Mouse (Mus musculus) E14TG2a.4 (cell line): ENCODE measurements around the gene Inf2.

Source experiments
- H3K27me3 ChIP-seq: 2 replicates; pipeline ENCODE4 v1.6.1; 2014; ENCODE audit warnings: low read length, control low read depth; ENCODE audit not compliant: insufficient read depth
- H3K36me3 ChIP-seq: 2 replicates; pipeline ENCODE4 v1.6.1; 2014; ENCODE audit warnings: low read length, control low read depth; ENCODE audit not compliant: insufficient read depth
- H3K4me1 ChIP-seq: replicated peaks from 2 replicates; pipeline ENCODE4 v1.6.1; 2014; ENCODE audit warnings: low read depth, low read length, control low read depth
- H3K4me3 ChIP-seq: replicated peaks from 2 replicates; pipeline ENCODE4 v1.5.1; 2014; ENCODE audit warnings: mild to moderate bottlenecking, low read length
- H3K9me3 ChIP-seq: 2 replicates; pipeline ENCODE4 v1.6.1; 2014; ENCODE audit warnings: low read length, control low read depth
- CTCF ChIP-seq: conservative IDR thresholded peaks from 2 replicates; pipeline ENCODE4 v1.5.1; 2014; ENCODE audit warnings: low read length
- NANOG ChIP-seq: IDR thresholded peaks from 2 replicates; pipeline ENCODE4 v1.6.1; 2014; ENCODE audit warnings: borderline replicate concordance, low read length, mixed read lengths
- POU5F1 ChIP-seq: IDR thresholded peaks from 2 replicates; pipeline ENCODE4 v1.6.1; 2014; ENCODE audit warnings: low read length, borderline replicate concordance

Inf2 gene

GRCm38 (mm10) chr12:112660576-112661326, 72.2 kb downstream of the Inf2 start:
- Histone ChIP-seq H3K4me1 (peaks cover 60% of the 10 kb centered on the region), H3K4me3 (no peak overlapping the region), H3K27me3 (no peaks in the 10 kb centered on the region), H3K36me3 (peaks cover 79% of the 10 kb centered on the region), H3K9me3 (no peaks in the 10 kb centered on the region)
- no peak for TF ChIP-seq POU5F1
- TF ChIP-seq NANOG, result no peak
- no peak for TF ChIP-seq CTCF

DNA sequence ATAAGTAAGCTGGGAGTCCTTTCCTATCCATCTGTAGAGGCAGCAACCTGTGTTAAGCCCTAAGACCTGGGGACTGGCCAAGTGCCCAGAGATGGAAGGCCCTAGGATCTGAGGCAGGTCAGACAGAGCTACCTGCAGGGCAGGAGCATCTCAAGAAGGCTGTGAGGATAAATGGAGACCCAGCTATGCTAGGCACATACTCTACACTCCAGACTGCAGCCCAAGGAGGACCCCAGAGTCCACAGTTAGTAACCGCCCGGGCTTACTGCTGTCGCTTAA, 72.7 kb downstream of the Inf2 start:
- TF ChIP-seq NANOG (no peak), POU5F1 (no peak), CTCF (no peak)
- Histone ChIP-seq H3K36me3 (peaks cover 79% of the 10 kb centered on the region), H3K9me3 (no peaks in the 10 kb centered on the region), H3K4me3 (no peak overlapping the region), H3K27me3 (no peaks in the 10 kb centered on the region), H3K4me1 (peaks cover 59% of the 10 kb centered on the region)

DNA sequence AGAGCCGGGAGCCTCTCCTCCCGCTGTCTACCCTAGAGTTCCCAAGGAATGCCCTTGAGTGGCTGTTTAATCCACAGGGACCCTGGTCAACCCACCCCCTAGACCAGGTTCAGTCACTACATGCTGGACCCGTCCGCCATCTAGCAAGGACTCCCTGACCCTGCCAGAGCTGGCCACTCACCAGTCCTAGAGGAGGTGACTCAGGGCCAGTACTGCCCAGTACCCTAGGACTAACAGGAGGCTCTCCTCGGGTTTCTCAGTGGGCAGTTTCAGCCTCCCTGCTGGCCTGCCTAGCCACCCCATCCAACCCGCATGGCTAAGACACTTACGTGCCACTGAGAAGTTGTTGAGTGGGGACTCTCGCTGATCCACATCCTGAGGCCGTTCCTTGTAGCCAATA, 73.3 kb downstream of the Inf2 start:
- H3K36me3 ChIP-seq, result peaks cover 77% of the 10 kb centered on the region
- H3K4me3 ChIP-seq, result peak overlapping the region; percentile 48
- no peaks in the 10 kb centered on the region for H3K27me3 ChIP-seq
- H3K4me1 ChIP-seq, result peaks cover 56% of the 10 kb centered on the region
- no peaks in the 10 kb centered on the region for H3K9me3 ChIP-seq
- TF ChIP-seq NANOG (no peak), CTCF (no peak), POU5F1 (no peak)

GRCm38 (mm10) chr12:112663303-112663702, 74.7 kb downstream of the Inf2 start:
- peaks cover 74% of the 10 kb centered on the region for H3K36me3 ChIP-seq

DNA sequence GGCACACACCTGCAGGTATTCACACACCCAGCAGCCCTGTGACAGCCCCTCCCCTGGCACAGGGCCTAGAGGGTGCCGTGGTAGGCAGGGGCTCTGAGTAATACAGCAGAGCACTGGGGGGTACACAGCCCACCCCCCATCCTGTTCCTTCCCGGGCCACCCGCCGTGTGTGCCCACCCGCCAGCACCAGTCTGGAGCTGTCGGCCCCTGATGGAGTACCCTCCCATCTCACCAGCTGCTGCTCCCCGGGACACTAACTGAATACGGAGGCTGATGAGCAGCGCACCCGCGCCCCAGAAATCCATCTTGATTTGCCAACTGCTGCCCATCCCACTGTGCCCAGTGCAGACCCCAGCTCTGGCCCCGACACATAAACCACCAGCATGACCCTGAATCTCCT, 75.1 kb downstream of the Inf2 start:
- no peak overlapping the region for H3K4me3 ChIP-seq
- H3K36me3 ChIP-seq, result peaks cover 74% of the 10 kb centered on the region
- no peaks in the 10 kb centered on the region for H3K27me3 ChIP-seq
- TF ChIP-seq CTCF (no peak), POU5F1 (no peak), NANOG (no peak)
- H3K4me1 ChIP-seq, result peaks cover 46% of the 10 kb centered on the region
- 0 out of 2 replicates have a peak, but pooled peaks cover 4% of the 10 kb centered on the region for H3K9me3 ChIP-seq

More at GRCm38 (mm10) chr12:112663303-112663702, 74.7 kb downstream of the Inf2 start:
- H3K9me3 ChIP-seq, result 0 out of 2 replicates have a peak, but pooled peaks cover under 1% of the 10 kb centered on the region
- no peaks in the 10 kb centered on the region for H3K27me3 ChIP-seq
- H3K4me3 ChIP-seq, result no peak overlapping the region
- peaks cover 47% of the 10 kb centered on the region for H3K4me1 ChIP-seq
- TF ChIP-seq POU5F1, result no peak
- no peak for TF ChIP-seq NANOG
- no peak for TF ChIP-seq CTCF

DNA sequence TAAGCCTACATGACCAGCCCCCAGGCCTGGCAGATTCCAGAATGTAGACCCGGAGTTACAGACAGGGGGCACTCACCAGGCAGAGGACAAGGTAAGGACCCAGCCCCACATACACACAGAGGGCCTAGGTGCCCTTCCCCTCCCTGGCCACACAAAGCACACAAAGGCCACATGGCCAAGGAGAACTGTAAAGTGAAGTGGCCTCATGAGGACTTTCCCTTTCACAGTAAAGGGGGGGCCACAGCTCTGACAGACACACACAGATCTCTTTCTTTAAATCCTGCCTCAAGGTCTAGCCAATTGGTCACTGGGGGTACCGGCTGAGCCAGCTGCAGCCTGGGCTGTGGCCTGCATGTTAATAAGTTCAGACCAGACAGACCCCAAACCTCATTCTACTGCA, 75.5 kb downstream of the Inf2 start:
- 0 out of 2 replicates have a peak, but pooled peaks cover 4% of the 10 kb centered on the region for H3K9me3 ChIP-seq
- peaks cover 74% of the 10 kb centered on the region for H3K36me3 ChIP-seq
- H3K27me3 ChIP-seq, result no peaks in the 10 kb centered on the region
- TF ChIP-seq POU5F1 (no peak), CTCF (no peak), NANOG (no peak)
- no peak overlapping the region for H3K4me3 ChIP-seq
- peaks cover 43% of the 10 kb centered on the region for H3K4me1 ChIP-seq

GRCm38 (mm10) chr12:112664656-112665055, 76.1 kb downstream of the Inf2 start:
- TF ChIP-seq NANOG (no peak), POU5F1 (no peak), CTCF (no peak)
- peaks cover 74% of the 10 kb centered on the region for H3K36me3 ChIP-seq
- H3K9me3 ChIP-seq, result 0 out of 2 replicates have a peak, but pooled peaks cover 4% of the 10 kb centered on the region
- H3K4me1 ChIP-seq, result peaks cover 43% of the 10 kb centered on the region
- H3K27me3 ChIP-seq, result no peaks in the 10 kb centered on the region
- no peak overlapping the region for H3K4me3 ChIP-seq
